Mouse (Mus musculus): ENCODE measurements around the gene Cacybp. TPM values are rescaled to one million over a fixed set of nuclear protein-coding genes. Genes with fewer than 3 reads are reported as not detected.

Gene Cacybp
- polyA plus RNA-seq, 1 experiment from 2014 or later, result 296 TPM

GRCm38 (mm10) chr1:160153480-160153879 lies 59.2 kb downstream of the Cacybp start, which contains the start of gene Tnn:
Gene Tnn (minus strand): TSS chr1:160153580.
- Histone ChIP-seq H3K4me1 (peaks cover 11% of the 10 kb centered on the region), H3K9ac (replicated peaks) (no peak within 1 kb of the TSS), H3K9me3 (no peaks in the 10 kb centered on the region), H3K27me3 (no peaks in the 10 kb centered on the region), H3K4me2 (replicated peaks) (no peak within 1 kb of the TSS), H3K4me3 (no peak within 1 kb of the TSS), H3K36me3 (no peaks in the 10 kb centered on the region), H3K27ac (replicated peaks) (no peak within 1 kb of the TSS)
- ATAC-seq (replicated peaks), result no peak
- WGBS, result 83% methylated on average over 8 of the region's 8 CpGs

Other genes with a start within 250 kb of the Cacybp start
- 2.1 and 2.7 TPM in 2 replicates for gene 4930523C07Rik, start 168.5 kb downstream of the Cacybp start, polyA plus RNA-seq (2015; fragmentation: Nextera tagmentation; extraction: Ambion mirVana)
- gene Tnn, start 59.3 kb downstream of the Cacybp start, polyA plus RNA-seq (2015; fragmentation: Nextera tagmentation; extraction: Ambion mirVana), result 0.05 TPM in 1 of 2 replicates, not detected in the other
- gene Mrps14, start 17.7 kb downstream of the Cacybp start, polyA plus RNA-seq (2015; fragmentation: Nextera tagmentation; extraction: Ambion mirVana), result 178 and 182 TPM in 2 replicates